Mouse (Mus musculus): ENCODE data around the gene Zp3. TPM values are rescaled to one million over a fixed set of nuclear protein-coding genes. Genes with fewer than 3 reads are reported as not detected.

The Zp3 gene
- total and polyA plus RNA-seq, 2 experiments from 2014 or later: 0.27 to 0.99 TPM

DNA sequence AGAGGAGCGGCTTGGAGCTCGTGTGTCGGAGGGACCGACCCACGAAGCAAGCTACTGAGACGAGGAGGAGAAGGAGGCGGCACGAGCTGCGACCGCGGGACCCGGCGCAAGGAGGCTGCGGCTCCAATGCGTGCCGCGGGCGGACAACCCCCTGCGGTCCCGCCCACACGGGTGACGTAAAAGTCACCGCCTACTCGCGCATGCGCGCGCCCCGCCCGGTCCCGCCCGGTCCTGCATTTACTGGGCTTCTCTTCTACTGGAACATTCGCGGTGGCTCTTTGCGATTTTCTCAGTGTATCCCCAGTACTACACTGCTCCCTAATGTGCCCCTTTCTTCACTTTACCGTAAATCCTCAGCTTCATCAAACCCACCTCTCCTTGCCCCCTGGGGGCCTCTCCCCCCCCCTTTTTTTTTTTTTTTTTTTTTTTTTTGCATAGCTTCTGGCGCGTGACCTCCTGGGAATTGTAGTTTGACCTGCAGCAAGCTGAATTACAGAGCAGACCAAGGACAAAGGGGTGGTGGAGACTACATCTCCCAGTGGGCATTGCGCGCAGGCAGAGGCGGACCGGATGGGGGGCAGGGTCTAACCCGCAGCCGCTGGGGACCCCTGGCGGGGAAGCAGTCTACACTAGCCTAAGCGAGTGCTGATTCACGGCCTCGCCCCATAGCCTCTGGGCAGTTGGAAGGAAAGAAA lies 45.3 kb upstream of the Zp3 start, which contains the start of gene Ywhag:
Gene Ywhag (minus strand): TSS at position 136 of the 695 bp plus-strand sequence.
- no peaks in the 10 kb centered on the region for H3K27me3 ChIP-seq (ENCODE audit: insufficient read depth, low read length)
- H3K9me3 ChIP-seq (ENCODE audit: low read length): no peaks in the 10 kb centered on the region
- 0 out of 2 replicates have a peak, but pooled peaks cover 7% of the 10 kb centered on the region for H3K36me3 ChIP-seq (ENCODE audit: insufficient read depth, low read length)
- H3K4me2 ChIP-seq (ENCODE audit: low read depth, low read length, poor library complexity, severe bottlenecking): peak within 1 kb of the TSS; percentile 54
- peak within 1 kb of the TSS; percentile 65 for H3K4me3 ChIP-seq (ENCODE audit: low read depth, low read length)
- ATAC-seq (ENCODE audit: low FRiP score) (peak; percentile 94), DNase-seq (ENCODE audit: low spot score) (peak; percentile 98)
- WGBS: 0% methylated on average over 46 of the region's 48 CpGs
- H3K9ac ChIP-seq (replicated peaks; ENCODE audit: low read length, poor library complexity, severe bottlenecking): peak within 1 kb of the TSS; percentile 97
- no peaks in the 10 kb centered on the region; the same call in 1 of the 2 replicates for H3K4me1 ChIP-seq (ENCODE audit: insufficient read depth, low read length)
- peak within 1 kb of the TSS; percentile 99 for H3K27ac ChIP-seq (ENCODE audit: low read depth, low read length)
- peak; percentile 82 for TF ChIP-seq CTCF (IDR thresholded peaks at IDR 0.05)

DNA sequence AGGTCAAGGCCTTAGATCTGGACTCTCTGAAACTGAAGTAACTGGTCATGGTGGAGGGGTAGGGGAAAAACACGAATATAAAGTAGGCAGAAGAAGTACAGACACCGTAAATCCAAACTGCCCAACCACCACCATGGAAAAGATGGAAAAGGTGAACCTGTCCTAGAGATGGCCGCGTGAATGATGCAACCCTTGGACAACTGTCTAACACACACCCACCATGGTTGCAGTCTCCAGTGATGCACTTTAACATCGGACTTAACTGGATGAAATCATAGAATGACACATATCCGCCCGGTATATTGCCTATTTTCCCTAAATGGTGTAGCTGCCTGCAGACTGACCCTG lies 44.7 kb upstream of the Zp3 start:
- ATAC-seq (ENCODE audit: low FRiP score) (peak; percentile 11; the same call in 1 of the 2 replicates), DNase-seq (ENCODE audit: low spot score) (no peak)
- H3K9ac ChIP-seq (replicated peaks; ENCODE audit: low read length, poor library complexity, severe bottlenecking): peak overlapping the region; percentile 97; the same call in 1 of the 2 replicates
- no peak for TF ChIP-seq CTCF (IDR thresholded peaks at IDR 0.05)
- no peaks in the 10 kb centered on the region for H3K9me3 ChIP-seq (ENCODE audit: low read length)
- peak overlapping the region; percentile 54 for H3K4me2 ChIP-seq (ENCODE audit: low read depth, low read length, poor library complexity, severe bottlenecking)
- no peaks in the 10 kb centered on the region for H3K27me3 ChIP-seq (ENCODE audit: insufficient read depth, low read length)
- 0 out of 2 replicates have a peak, but pooled peaks cover 7% of the 10 kb centered on the region for H3K36me3 ChIP-seq (ENCODE audit: insufficient read depth, low read length)
- peak overlapping the region; percentile 65 for H3K4me3 ChIP-seq (ENCODE audit: low read depth, low read length)
- WGBS: 50% methylated on average over 7 of the region's 7 CpGs
- no peaks in the 10 kb centered on the region; the same call in 1 of the 2 replicates for H3K4me1 ChIP-seq (ENCODE audit: insufficient read depth, low read length)
- peak overlapping the region; percentile 99 for H3K27ac ChIP-seq (ENCODE audit: low read depth, low read length)

DNA sequence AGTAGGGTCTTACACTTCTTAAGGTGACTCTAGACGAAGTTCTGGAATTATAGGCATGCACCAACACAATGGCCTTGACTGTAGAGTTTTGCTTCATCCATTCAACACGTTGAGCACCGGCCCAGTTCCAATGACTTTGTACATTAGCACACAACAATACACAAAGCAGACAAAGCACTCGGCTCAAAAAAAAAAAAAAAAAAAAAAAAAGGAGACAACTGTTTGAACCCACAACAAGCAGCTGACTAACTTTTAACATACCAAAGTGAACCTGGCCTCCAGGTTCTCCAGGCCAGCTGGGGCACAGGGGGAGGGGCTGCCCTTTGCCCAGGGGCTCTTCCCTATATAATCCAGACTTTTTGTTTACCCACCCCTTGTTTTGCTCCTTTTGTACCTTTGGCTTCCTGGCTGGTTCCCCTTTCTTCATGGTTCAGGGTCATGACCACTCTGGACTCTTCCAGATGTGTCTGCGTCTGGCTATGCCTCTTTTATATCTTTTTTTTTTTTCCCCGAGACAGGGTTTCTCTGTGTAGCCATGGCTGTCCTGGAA lies 44.2 kb upstream of the Zp3 start:
- peak overlapping the region; percentile 99; the same call in 1 of the 2 replicates for H3K27ac ChIP-seq (ENCODE audit: low read depth, low read length)
- H3K9ac ChIP-seq (replicated peaks; ENCODE audit: low read length, poor library complexity, severe bottlenecking): no peak overlapping the region
- no peaks in the 10 kb centered on the region for H3K9me3 ChIP-seq (ENCODE audit: low read length)
- H3K36me3 ChIP-seq (ENCODE audit: insufficient read depth, low read length): 0 out of 2 replicates have a peak, but pooled peaks cover 7% of the 10 kb centered on the region
- 80% methylated on average over 6 of the region's 6 CpGs for WGBS
- no peak overlapping the region for H3K4me3 ChIP-seq (ENCODE audit: low read depth, low read length)
- no peak for DNase-seq (ENCODE audit: low spot score)
- no peak for ATAC-seq (ENCODE audit: low FRiP score)
- H3K27me3 ChIP-seq (ENCODE audit: insufficient read depth, low read length): no peaks in the 10 kb centered on the region
- TF ChIP-seq CTCF (IDR thresholded peaks at IDR 0.05): no peak
- H3K4me1 ChIP-seq (ENCODE audit: insufficient read depth, low read length): no peaks in the 10 kb centered on the region; the same call in 1 of the 2 replicates
- H3K4me2 ChIP-seq (ENCODE audit: low read depth, low read length, poor library complexity, severe bottlenecking): no peak overlapping the region; the same call in 1 of the 2 replicates

GRCm38 (mm10) chr5:135940587-135940986 lies 39.3 kb upstream of the Zp3 start:
- H3K36me3 ChIP-seq (ENCODE audit: insufficient read depth, low read length): no peaks in the 10 kb centered on the region
- no peak overlapping the region for H3K9ac ChIP-seq (replicated peaks; ENCODE audit: low read length, poor library complexity, severe bottlenecking)
- no peaks in the 10 kb centered on the region for H3K4me1 ChIP-seq (ENCODE audit: insufficient read depth, low read length)
- TF ChIP-seq CTCF (IDR thresholded peaks at IDR 0.05): no peak
- no peak overlapping the region for H3K4me3 ChIP-seq (ENCODE audit: low read depth, low read length)
- no peaks in the 10 kb centered on the region for H3K9me3 ChIP-seq (ENCODE audit: low read length)
- DNase-seq (ENCODE audit: low spot score) (no peak), ATAC-seq (ENCODE audit: low FRiP score) (no peak)
- no peaks in the 10 kb centered on the region for H3K27me3 ChIP-seq (ENCODE audit: insufficient read depth, low read length)
- 60% methylated on average over 5 of the region's 5 CpGs for WGBS
- H3K4me2 ChIP-seq (ENCODE audit: low read depth, low read length, poor library complexity, severe bottlenecking): no peak overlapping the region
- H3K27ac ChIP-seq (ENCODE audit: low read depth, low read length): no peak overlapping the region

GRCm38 (mm10) chr5:135942710-135943109 lies 37.2 kb upstream of the Zp3 start:
- Histone ChIP-seq H3K9ac (replicated peaks; ENCODE audit: low read length, poor library complexity, severe bottlenecking) (no peak overlapping the region), H3K4me2 (ENCODE audit: low read depth, low read length, poor library complexity, severe bottlenecking) (no peak overlapping the region), H3K4me1 (ENCODE audit: insufficient read depth, low read length) (no peaks in the 10 kb centered on the region), H3K4me3 (ENCODE audit: low read depth, low read length) (no peak overlapping the region), H3K9me3 (ENCODE audit: low read length) (no peaks in the 10 kb centered on the region), H3K27me3 (ENCODE audit: insufficient read depth, low read length) (no peaks in the 10 kb centered on the region), H3K36me3 (ENCODE audit: insufficient read depth, low read length) (no peaks in the 10 kb centered on the region), H3K27ac (ENCODE audit: low read depth, low read length) (no peak overlapping the region)
- DNase-seq (ENCODE audit: low spot score) (no peak), ATAC-seq (ENCODE audit: low FRiP score) (no peak)
- no peak for TF ChIP-seq CTCF (IDR thresholded peaks at IDR 0.05)
- WGBS: 70% methylated on average over 6 of the region's 6 CpGs

DNA sequence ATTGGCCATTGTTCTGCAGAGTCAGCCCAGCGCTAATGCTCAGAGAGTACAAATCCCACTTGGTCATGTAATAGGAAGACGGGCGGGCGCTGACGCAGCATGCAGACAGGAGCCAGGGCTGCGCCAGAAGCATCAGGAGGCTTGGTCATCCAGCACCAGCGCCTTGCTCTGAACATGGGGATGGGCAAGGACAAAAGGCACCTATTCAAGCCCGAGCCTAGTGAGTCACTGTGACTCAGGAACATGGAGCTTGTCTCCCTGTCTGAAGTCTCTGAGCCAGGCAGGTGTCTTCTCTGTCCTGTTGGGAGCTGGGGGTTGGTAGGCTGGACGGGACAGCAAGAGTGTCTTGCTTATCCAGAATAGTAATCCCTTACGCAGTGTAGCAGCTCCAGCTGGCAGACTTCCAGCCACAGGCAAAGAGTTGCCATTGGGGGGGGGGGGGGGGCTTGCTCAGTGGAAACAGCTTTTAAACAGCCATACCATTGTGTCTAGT lies 33.9 kb upstream of the Zp3 start:
- WGBS: 29% methylated on average over 10 of the region's 10 CpGs
- H3K4me3 ChIP-seq (ENCODE audit: low read depth, low read length): no peak overlapping the region
- H3K4me2 ChIP-seq (ENCODE audit: low read depth, low read length, poor library complexity, severe bottlenecking): peak overlapping the region; percentile 24; the same call in 1 of the 2 replicates
- H3K9me3 ChIP-seq (ENCODE audit: low read length): no peaks in the 10 kb centered on the region
- no peaks in the 10 kb centered on the region for H3K36me3 ChIP-seq (ENCODE audit: insufficient read depth, low read length)
- DNase-seq (ENCODE audit: low spot score): peak; percentile 52
- ATAC-seq (ENCODE audit: low FRiP score): no peak
- H3K4me1 ChIP-seq (ENCODE audit: insufficient read depth, low read length): no peaks in the 10 kb centered on the region
- H3K9ac ChIP-seq (replicated peaks; ENCODE audit: low read length, poor library complexity, severe bottlenecking): no peak overlapping the region
- no peaks in the 10 kb centered on the region for H3K27me3 ChIP-seq (ENCODE audit: insufficient read depth, low read length)
- no peak overlapping the region for H3K27ac ChIP-seq (ENCODE audit: low read depth, low read length)
- TF ChIP-seq CTCF (IDR thresholded peaks at IDR 0.05): no peak

Data from midbrain, postnatal 0 days (tissue).